ENCODE assay signal across 8 mouse cellular contexts in genomic region chr6:115123262-115124201, GRCm38 (mm10). TPM values are rescaled to one million over a fixed set of nuclear protein-coding genes. Genes with fewer than 3 reads are reported as not detected.
DNase-seq lines count a peak whose midpoint lies in the region; ATAC-seq and TF ChIP-seq lines count a peak whose summit lies in the region.

No protein-coding gene starts in this region.

- H3K27me3 ChIP-seq in forebrain, embryonic 15.5 days = no peaks in the 10 kb centered on the region
- H3K27me3 ChIP-seq in hindbrain, embryonic 14.5 days (ENCODE audit: control insufficient read depth, insufficient read depth, low read length) = no peaks in the 10 kb centered on the region
- no peaks in the 10 kb centered on the region for H3K27me3 ChIP-seq in myocyte (ENCODE audit: control insufficient read depth, insufficient read depth, insufficient read length)

- no peaks in the 10 kb centered on the region for H3K79me2 ChIP-seq in myocyte (ENCODE audit: control insufficient read depth, insufficient read depth)

- peak overlapping the region; percentile 2; the same call in 1 of the 2 replicates for H3K4me2 ChIP-seq in forebrain, embryonic 15.5 days (replicated peaks)
- H3K4me2 ChIP-seq in hindbrain, embryonic 14.5 days (replicated peaks) = peak overlapping the region; percentile 11
- peak overlapping the region; percentile 75 for H3K4me2 ChIP-seq in myocyte (ENCODE audit: low read depth)

- no peaks in the 10 kb centered on the region for H3K9me3 ChIP-seq in forebrain, embryonic 15.5 days
- no peaks in the 10 kb centered on the region for H3K9me3 ChIP-seq in hindbrain, embryonic 14.5 days (ENCODE audit: control insufficient read depth, low read length)

- no peak for TF ChIP-seq POLR2A in myocyte (IDR thresholded peaks at IDR 0.05; ENCODE audit: insufficient read length, low read depth)

- no peak overlapping the region for H3ac ChIP-seq in myocyte (ENCODE audit: control insufficient read depth, insufficient read length)

- WGBS in forebrain, embryonic 15.5 days = 14% methylated on average over 10 of the region's 10 CpGs
- 10% methylated on average over 10 of the region's 10 CpGs for WGBS in hindbrain, embryonic 14.5 days

- no peak overlapping the region for H3K4me3 ChIP-seq in forebrain, embryonic 15.5 days
- no peak overlapping the region for H3K4me3 ChIP-seq in hindbrain, embryonic 14.5 days (replicated peaks; ENCODE audit: low read length)
- peak overlapping the region; percentile 4 for H3K4me3 ChIP-seq in myocyte

- DNase-seq in gastrocnemius, postnatal 10 days = peak; percentile 25
- no peak for DNase-seq in gastrocnemius, adult 8-10 months (ENCODE audit: low spot score in 2 of 2)
- peak; percentile 73 for DNase-seq in brain, embryonic 18.5 days (ENCODE audit: low read depth, low spot score)
- DNase-seq in hindbrain, embryonic 14.5 days (ENCODE audit: low spot score) = peak; percentile 66
- peak; percentile 31 for DNase-seq in liver

- ATAC-seq in forebrain, embryonic 15.5 days (replicated peaks) = peak; percentile 88
- ATAC-seq in hindbrain, embryonic 14.5 days (ENCODE audit: low FRiP score) = peak; percentile 90
- no peak for ATAC-seq in erythroblast, adult 5-6 weeks (replicated peaks; ENCODE audit: low FRiP score, poor library complexity, severe bottlenecking)

- peaks cover 59% of the 10 kb centered on the region for H3K4me1 ChIP-seq in forebrain, embryonic 15.5 days
- peaks cover 37% of the 10 kb centered on the region for H3K4me1 ChIP-seq in hindbrain, embryonic 14.5 days (replicated peaks; ENCODE audit: control insufficient read depth, insufficient read depth, low read length)

- peak overlapping the region; percentile 93 for H3K27ac ChIP-seq in forebrain, embryonic 15.5 days (replicated peaks)
- H3K27ac ChIP-seq in hindbrain, embryonic 14.5 days = peak overlapping the region; percentile 80

- H3K36me3 ChIP-seq in forebrain, embryonic 15.5 days = no peaks in the 10 kb centered on the region
- no peaks in the 10 kb centered on the region for H3K36me3 ChIP-seq in hindbrain, embryonic 14.5 days (replicated peaks; ENCODE audit: control insufficient read depth, insufficient read depth)
- H3K36me3 ChIP-seq in myocyte (ENCODE audit: control insufficient read depth, insufficient read depth) = no peaks in the 10 kb centered on the region

- H3K9ac ChIP-seq in forebrain, embryonic 15.5 days (replicated peaks) = no peak overlapping the region
- H3K9ac ChIP-seq in hindbrain, embryonic 14.5 days = no peak overlapping the region

TF ChIP-seq in myocyte, 11 proteins besides CTCF, POLR2A, EP300 and RAD21:
- TF ChIP-seq TCF3 (IDR thresholded peaks at IDR 0.05; ENCODE audit: insufficient read length, low read depth) (peak; percentile 72), SRF (IDR thresholded peaks at IDR 0.05; ENCODE audit: control insufficient read depth, insufficient read length, low read depth) (no peak), USF1 (IDR thresholded peaks at IDR 0.05; ENCODE audit: low read depth) (no peak), MYOG (IDR thresholded peaks at IDR 0.05; ENCODE audit: control insufficient read depth in 1 of 3, insufficient read depth in 1 of 3, insufficient read length in 2 of 3, low read depth in 2 of 3) (peak; percentile 40 to 92 (median 86)), MYOD1 (IDR thresholded peaks at IDR 0.05; ENCODE audit: control insufficient read depth in 1 of 3, insufficient read length in 2 of 3, low read depth in 2 of 3) (peak; percentile 92 to 98 (median 98)), TCF12 (IDR thresholded peaks at IDR 0.05; ENCODE audit: insufficient read depth, poor library complexity, severe bottlenecking) (peak; percentile 73)

RNA-seq across cellular contexts. Expression of gene Syn2, which starts 11.2 kb away (rescaled TPM):
- 1 to 10 TPM; 3.1 to 3.4 TPM for total RNA-seq in gastrocnemius, postnatal 10 days (2021)
- under 1 TPM; 0.13 to 0.70 (median 0.58) TPM for total RNA-seq in gastrocnemius, adult 8-10 months (2022)
- polyA plus RNA-seq in forebrain, embryonic 15.5 days (2015; fragmentation: Nextera tagmentation; extraction: Ambion mirVana) = 34.2 and 34.8 TPM in 2 replicates
- 65.1 and 90.7 TPM in 2 replicates for polyA plus RNA-seq in hindbrain, embryonic 14.5 days (2014; fragmentation: Nextera tagmentation; extraction: Ambion mirVana)
- polyA plus RNA-seq in myocyte (2012; fragmentation: generic; extraction: Trizol) = 0.30 TPM
- not detected in 2 replicates for total RNA-seq in erythroblast, adult 5-6 weeks (2015; ENCODE audit: low replicate concordance)
- not detected in 2 replicates for total RNA-seq in erythroblast, adult 5-6 weeks (2017; ENCODE audit: low replicate concordance)

Comparison
In these comparisons a context has a peak if more than half of its experiments do, and no peak if none do; other contexts are left out.
1. DNase-seq: peak in gastrocnemius, postnatal 10 days (single experiment), brain, embryonic 18.5 days (single experiment), hindbrain, embryonic 14.5 days (single experiment) and liver (single experiment); none in gastrocnemius, adult 8-10 months (0 of 2).
2. H3K4me2 ChIP-seq: peak in every context shown above with its lines; median percentile 75 in myocyte; 11 in hindbrain, embryonic 14.5 days; 2 in forebrain, embryonic 15.5 days.